Mouse (Mus musculus) limb, embryonic 12.5 days (tissue): ENCODE data around the gene Mcm6. TPM values are rescaled to one million over a fixed set of nuclear protein-coding genes. Genes with fewer than 3 reads are reported as not detected.

ENCODE experiments used
- ATAC-seq: fragments of 200-750 bp; cut with Nextera tagmentation; 2 replicates; pipeline ENCODE4 v1.8.0; 2017; ENCODE audit warnings: low read depth, moderate TSS enrichment; ENCODE audit not compliant: insufficient number of reproducible peaks, insufficient read depth, low FRiP score, low TSS enrichment
- H3K27ac ChIP-seq: fragments of 300-500 bp; sonication (generic); 2 replicates; pipeline ENCODE4 v1.5.1; 2016; ENCODE audit warnings: mild to moderate bottlenecking, moderate library complexity
- H3K27me3 ChIP-seq: fragments of 300-500 bp; sonication (generic); 2 replicates; pipeline ENCODE4 v1.6.1; 2016; ENCODE audit warnings: mild to moderate bottlenecking, moderate library complexity
- H3K36me3 ChIP-seq: fragments of 300-500 bp; sonication (generic); 2 replicates; pipeline ENCODE4 v1.6.1; 2016; ENCODE audit warnings: mild to moderate bottlenecking, moderate library complexity
- H3K4me1 ChIP-seq: fragments of 300-500 bp; sonication (generic); replicated peaks from 2 replicates; pipeline ENCODE4 v1.6.1; 2016
- H3K4me2 ChIP-seq: fragments of 300-500 bp; sonication (generic); 2 replicates; pipeline ENCODE4 v1.6.1; 2016; ENCODE audit warnings: mild to moderate bottlenecking, moderate library complexity
- H3K4me3 ChIP-seq: fragments of 300-500 bp; sonication (generic); replicated peaks from 2 replicates; pipeline ENCODE4 v1.5.1; 2016; ENCODE audit warnings: mild to moderate bottlenecking
- H3K9ac ChIP-seq: fragments of 300-500 bp; sonication (generic); replicated peaks from 2 replicates; pipeline ENCODE4 v1.6.1; 2016; ENCODE audit warnings: mild to moderate bottlenecking, moderate library complexity
- H3K9me3 ChIP-seq: fragments of 300-500 bp; sonication (generic); 2 replicates; pipeline ENCODE4 v1.6.1; 2016; ENCODE audit warnings: mild to moderate bottlenecking, moderate library complexity
- WGBS: fragments of 180-500 bp; shearing (Covaris S2); methylation state at CpG from one replicate; pipeline ENCODE4 v1.1.7; 2016; 5-methylcytosine and 5-hydroxymethylcytosine counted together
- polyA plus RNA-seq: library from polyadenylated mRNA; unstranded; fragments of >200 nt; fragmentation: Nextera tagmentation; extraction: Ambion mirVana; gene quantifications from 2 replicates; pipeline ENCODE4 v1.2.1, GENCODE M21; 2016

The Mcm6 gene
- polyA plus RNA-seq, 1 experiment from 2014 or later: 294 TPM

DNA sequence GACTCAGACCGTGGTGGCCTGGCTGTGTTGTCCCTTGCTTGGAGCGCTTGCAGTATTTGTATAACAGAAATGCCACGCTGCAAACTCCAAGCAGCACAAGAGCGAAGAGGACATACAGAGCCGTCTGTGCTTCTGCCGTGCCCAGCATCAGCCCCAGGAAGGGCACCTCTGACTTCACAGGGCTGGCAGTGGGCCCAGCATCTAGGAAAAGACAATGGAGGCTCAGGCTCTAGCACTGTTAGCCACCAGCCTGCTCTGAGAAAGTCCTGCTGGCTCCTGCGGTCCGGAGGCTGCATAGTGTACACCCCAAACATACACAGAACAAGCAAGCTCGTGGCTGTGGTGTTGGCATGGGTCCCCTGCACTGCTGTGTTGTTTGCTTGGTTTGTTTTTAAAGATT is 74.3 kb downstream of the Mcm6 start:
- Histone ChIP-seq H3K9ac (no peak overlapping the region), H3K27ac (no peak overlapping the region), H3K27me3 (no peaks in the 10 kb centered on the region), H3K4me2 (no peak overlapping the region), H3K36me3 (peaks cover 16% of the 10 kb centered on the region), H3K4me1 (no peaks in the 10 kb centered on the region), H3K9me3 (no peaks in the 10 kb centered on the region), H3K4me3 (no peak overlapping the region)
- no peak for ATAC-seq
- WGBS: 92% methylated on average over 9 of the region's 9 CpGs

DNA sequence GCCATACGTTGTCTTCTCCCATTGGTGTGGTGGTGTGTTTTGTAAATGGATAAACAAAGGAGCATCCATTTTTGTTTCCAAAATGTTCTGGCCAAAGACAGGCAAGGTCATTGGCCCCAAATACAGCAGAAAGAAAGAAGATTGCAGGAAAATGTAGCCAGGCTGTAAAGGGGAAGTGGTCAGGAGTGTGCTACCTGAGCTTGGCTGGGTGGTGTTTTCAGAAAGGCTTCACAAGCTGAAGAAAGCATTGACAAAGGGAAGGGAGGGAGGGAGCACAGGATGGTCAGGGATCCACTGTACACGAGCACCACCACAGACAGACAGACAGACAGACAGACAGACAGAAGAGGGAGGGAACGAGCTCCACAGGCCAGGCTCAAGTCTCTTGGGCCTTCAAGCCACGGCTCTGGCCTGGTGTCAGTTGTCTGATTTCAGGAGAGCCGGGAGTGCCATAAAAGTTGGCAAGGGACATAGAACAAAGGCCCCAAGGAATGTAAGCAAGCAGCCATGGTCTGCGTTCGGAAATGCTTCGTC is 75.2 kb downstream of the Mcm6 start:
- Histone ChIP-seq H3K36me3 (peaks cover 25% of the 10 kb centered on the region), H3K27me3 (no peaks in the 10 kb centered on the region), H3K4me1 (no peaks in the 10 kb centered on the region), H3K4me2 (no peak overlapping the region), H3K27ac (no peak overlapping the region), H3K9me3 (no peaks in the 10 kb centered on the region), H3K9ac (no peak overlapping the region), H3K4me3 (no peak overlapping the region)
- no peak for ATAC-seq
- WGBS: 77% methylated on average over 8 of the region's 8 CpGs

DNA sequence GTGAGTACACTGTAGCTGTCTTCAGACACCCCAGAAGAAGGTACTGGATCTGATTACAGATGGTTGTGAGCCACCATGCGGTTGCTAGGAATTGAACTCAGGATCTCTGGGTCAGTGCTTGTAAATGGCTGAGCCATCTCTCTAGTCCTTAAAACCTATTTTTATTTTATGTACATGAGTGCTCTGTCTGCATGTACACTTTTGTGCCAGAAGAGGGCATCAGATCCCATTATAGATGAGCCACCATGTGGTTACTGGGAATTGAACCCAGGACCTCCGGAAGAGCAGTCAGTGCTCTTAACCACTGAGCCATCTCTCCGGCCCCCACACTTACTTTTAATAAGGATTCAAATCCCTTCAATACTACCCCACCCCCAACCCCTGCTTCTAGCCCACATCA is 76.5 kb downstream of the Mcm6 start:
- Histone ChIP-seq H3K9me3 (no peaks in the 10 kb centered on the region), H3K36me3 (peaks cover 38% of the 10 kb centered on the region), H3K27ac (no peak overlapping the region), H3K4me2 (no peak overlapping the region), H3K4me3 (no peak overlapping the region), H3K9ac (no peak overlapping the region), H3K27me3 (no peaks in the 10 kb centered on the region), H3K4me1 (no peaks in the 10 kb centered on the region)
- 95% methylated on average over 3 of the region's 3 CpGs for WGBS
- no peak for ATAC-seq

DNA sequence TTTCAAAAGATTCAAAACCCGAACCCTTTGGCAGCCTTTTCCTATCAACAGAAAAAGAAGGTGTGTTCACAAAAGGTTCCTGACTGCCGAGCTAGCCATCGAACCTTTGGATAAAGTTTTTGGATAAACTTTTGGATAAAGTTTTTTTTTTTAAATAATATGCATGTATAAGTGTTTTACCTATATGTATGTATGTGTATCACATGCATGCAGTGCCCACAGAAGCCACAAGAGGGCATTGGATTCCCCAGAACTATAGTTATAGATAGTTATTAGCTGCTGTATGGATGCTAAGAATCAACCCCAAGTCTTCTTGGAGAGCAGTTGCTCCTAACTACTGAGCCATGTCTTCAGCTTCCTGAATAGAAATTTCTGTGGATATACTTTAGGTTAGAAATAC is 77.7 kb downstream of the Mcm6 start:
- H3K36me3 ChIP-seq: peaks cover 50% of the 10 kb centered on the region
- no peak overlapping the region for H3K9ac ChIP-seq
- 93% methylated on average over 3 of the region's 3 CpGs for WGBS
- H3K9me3 ChIP-seq: no peaks in the 10 kb centered on the region
- no peak overlapping the region for H3K4me3 ChIP-seq
- no peaks in the 10 kb centered on the region for H3K27me3 ChIP-seq
- no peak for ATAC-seq
- H3K4me2 ChIP-seq: no peak overlapping the region
- no peak overlapping the region for H3K27ac ChIP-seq
- no peaks in the 10 kb centered on the region for H3K4me1 ChIP-seq

Other genes starting within 250 kb of the Mcm6 start
- gene Ubxn4, start 115.7 kb downstream of the Mcm6 start, polyA plus RNA-seq: 67.8 and 72.3 TPM in 2 replicates
- gene Lct, start 31.3 kb downstream of the Mcm6 start, polyA plus RNA-seq: 0.14 and 0.34 TPM in 2 replicates
- 142 and 144 TPM in 2 replicates for gene Dars, start 57.7 kb upstream of the Mcm6 start, polyA plus RNA-seq
- 1.6 and 1.9 TPM in 2 replicates for gene Cxcr4, start 232.6 kb upstream of the Mcm6 start, polyA plus RNA-seq